Mouse (Mus musculus) thymus, postnatal 4 days (tissue): ENCODE measurements at regions not wholly inside any gene's neighbourhood (a gene's known extent, or its start where the extent isn't known, plus 50 kb on each side); places are given as distances from the start of the nearest gene placed in this dataset.

Source experiments
- DNase-seq: peaks from one replicate; pipeline ENCODE4 v3.0.0; 2021

DNA sequence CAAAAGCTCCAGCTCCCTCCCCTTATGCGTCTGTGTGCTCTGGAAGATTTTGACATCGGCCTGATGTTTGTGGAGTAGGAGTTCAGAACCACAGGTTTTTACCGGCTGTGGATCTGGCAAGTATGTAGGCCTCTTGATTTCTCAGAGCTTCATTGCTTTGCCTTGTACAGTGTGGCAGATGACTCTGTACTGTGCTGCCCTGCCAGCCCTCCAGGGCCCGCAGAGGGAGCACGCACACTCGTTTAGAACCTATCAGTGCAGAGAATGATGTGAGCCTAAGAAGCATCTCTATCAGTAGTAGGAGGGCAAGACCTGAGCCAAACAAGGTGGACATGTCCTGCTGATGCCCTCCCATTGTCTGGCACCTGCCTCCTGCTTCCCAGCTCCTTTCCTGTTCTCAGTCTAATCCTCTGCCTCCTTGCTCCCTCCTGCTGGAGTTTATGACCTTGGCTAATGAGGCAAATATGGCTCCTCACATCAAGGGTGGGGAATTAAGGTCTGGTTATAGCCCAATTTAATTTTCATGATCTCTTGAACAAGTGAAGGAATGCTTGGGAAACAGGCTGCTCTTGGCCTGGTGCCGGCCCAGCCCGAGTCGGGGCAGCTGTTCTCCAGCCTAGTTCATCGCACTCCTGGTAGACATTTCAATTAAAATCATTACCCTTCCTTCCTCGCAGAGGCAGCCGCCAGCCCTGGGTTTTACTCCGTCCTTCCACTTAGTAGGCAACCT, 344.5 kb downstream of the Tmem38b start:
- no peak for DNase-seq

DNA sequence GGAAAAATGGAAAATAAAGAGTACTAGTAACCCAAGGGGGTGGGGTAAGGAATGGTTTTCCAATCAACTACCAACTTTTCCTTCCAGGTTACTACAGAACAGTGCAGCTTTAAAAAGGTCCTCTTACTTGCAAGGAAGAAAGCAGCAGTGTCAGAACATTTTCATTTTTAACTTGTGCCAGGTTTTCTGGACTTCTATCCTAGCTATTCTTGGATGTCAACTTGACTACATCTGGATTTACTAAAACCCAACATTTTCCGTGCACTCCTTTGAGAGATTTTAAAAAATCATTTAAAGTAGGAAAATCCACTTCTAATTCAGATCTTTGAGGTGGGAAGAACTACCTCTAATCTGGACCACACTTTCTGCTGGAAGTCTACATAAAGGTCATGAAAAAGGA, 358.4 kb downstream of the Tmem38b start:
- no peak for DNase-seq

GRCm38 (mm10) chr4:54195734-54196133, 369.9 kb downstream of the Tmem38b start:
- DNase-seq, result no peak

- no peak for DNase-seq
Observed at GRCm38 (mm10) chr4:54202440-54202839, 376.6 kb downstream of the Tmem38b start.

GRCm38 (mm10) chr4:54224572-54224971, 398.7 kb downstream of the Tmem38b start:
- no peak for DNase-seq
